Mouse (Mus musculus): Measurements from ENCODE around the gene Prkcb. TPM values are rescaled to one million over a fixed set of nuclear protein-coding genes. Genes with fewer than 3 reads are reported as not detected.
A peak's percentile ranks its signal among the peaks of the same experiment; 100 is the strongest.

The Prkcb gene
- total RNA-seq, 2 experiments from 2014 or later = 788 to 796 TPM

DNA sequence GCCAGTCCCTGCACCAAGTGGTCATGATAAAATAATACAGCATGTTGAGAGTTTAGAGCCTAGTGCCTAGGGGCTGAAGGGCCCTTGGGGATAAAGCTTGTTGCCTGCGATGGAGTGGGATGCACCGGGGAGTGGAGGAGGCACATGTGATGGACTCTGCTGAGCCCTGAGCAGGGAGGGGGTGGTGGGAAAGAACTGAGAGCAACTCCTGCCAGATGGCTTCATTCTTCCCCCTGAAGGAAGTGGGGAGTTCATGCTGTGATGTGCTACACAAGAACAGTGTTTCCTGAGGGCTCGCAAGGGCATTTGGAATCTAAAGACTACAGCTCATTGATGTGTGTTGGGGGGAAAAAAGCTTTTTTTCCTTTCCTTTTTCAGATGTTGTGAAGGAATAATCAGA is 49.5 kb downstream of the Prkcb start:
- no peak for DNase-seq (ENCODE audit: low spot score in 2 of 2)
- H3K27ac ChIP-seq = peak overlapping the region; percentile 21; the same call in 1 of the 2 replicates
- TF ChIP-seq CTCF (conservative IDR thresholded peaks at IDR 0.05) = no peak
- no peak overlapping the region for H3K4me3 ChIP-seq

- TF ChIP-seq CTCF (conservative IDR thresholded peaks at IDR 0.05) = no peak
- H3K27ac ChIP-seq = peak overlapping the region; percentile 21; the same call in 1 of the 2 replicates
- H3K4me3 ChIP-seq = no peak overlapping the region
- DNase-seq (ENCODE audit: low spot score in 2 of 2) = no peak
These were observed 50.9 kb downstream of the Prkcb start for GRCm38 (mm10) chr7:122339476-122339875.

- TF ChIP-seq CTCF (conservative IDR thresholded peaks at IDR 0.05) = peak; percentile 27
- no peak overlapping the region for H3K4me3 ChIP-seq
- H3K27ac ChIP-seq = peak overlapping the region; percentile 78
- no peak for DNase-seq (ENCODE audit: low spot score in 2 of 2)
These were observed 53.3 kb downstream of the Prkcb start for GRCm38 (mm10) chr7:122341813-122342212.

DNA sequence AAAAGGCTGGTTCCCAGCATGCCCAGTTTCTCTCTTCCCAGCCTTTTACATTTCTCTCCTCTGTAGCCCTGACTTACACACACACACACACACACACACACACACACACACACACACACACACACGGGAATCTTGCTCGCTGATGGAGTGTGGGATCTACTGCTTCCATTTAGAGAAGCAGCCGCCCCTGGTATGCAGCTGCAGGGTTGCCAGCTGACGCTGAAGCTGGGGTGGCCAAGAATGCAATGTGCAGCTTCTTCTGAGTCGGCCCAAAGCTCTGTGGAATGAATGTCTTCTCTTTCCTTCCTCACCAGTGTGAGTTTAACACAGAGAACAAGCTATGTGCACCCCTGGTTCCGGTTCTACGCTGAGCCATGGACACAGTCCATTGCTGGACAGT is 56.1 kb downstream of the Prkcb start:
- Histone ChIP-seq H3K4me3 (no peak overlapping the region), H3K27ac (peak overlapping the region; percentile 72)
- no peak for DNase-seq (ENCODE audit: low spot score in 2 of 2)
- no peak for TF ChIP-seq CTCF (conservative IDR thresholded peaks at IDR 0.05)

DNA sequence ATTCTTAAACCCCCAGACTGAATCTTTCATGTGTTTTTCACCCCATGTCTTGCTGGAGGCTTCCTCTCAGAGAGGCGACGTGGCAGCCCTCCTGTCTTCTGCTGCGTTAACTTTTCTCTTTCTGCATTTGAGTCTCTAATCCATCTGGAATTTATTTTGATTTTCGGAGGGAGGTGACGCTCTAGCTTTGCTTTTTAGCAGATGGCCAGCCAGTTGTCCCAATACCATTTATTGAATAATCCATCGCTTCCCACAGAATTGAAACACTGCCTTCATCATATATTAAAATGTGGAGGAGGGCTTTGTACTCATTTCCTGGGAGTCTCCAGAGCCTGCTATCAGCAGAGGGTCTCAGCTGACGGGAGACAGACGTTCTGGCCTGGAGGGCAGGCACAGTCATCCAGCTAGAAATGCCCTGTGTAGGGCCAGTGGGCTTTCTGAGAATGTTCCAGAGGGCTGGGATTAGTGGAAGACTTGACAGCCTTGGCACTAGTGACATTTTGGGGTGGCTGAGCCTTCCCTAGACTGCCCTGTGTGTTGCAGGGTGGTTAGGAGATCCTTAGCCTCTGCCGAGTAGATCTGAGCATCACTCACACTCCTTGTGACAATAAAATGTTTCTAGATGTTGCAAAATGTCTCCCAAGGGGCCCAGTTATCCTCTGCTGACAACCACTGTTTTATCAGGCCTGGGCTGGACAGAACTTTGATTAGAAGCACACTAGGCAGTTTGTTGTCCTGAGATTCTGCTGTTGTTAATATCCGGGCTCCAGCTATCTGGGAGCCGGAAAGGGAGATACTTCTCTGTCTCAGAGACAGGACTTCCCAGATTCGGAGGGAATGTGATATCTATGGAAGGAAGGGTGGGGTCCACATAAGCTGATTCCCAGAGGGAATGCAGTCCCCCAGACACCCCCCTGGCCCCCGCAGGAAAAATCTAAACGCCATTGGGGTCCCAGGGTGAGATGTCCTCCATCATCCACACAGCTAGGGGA is 58.0 kb downstream of the Prkcb start:
- peak overlapping the region; percentile 83 for H3K27ac ChIP-seq
- DNase-seq (ENCODE audit: low spot score in 2 of 2) = peak in 1 of 2 experiments; percentile 68
- no peak for TF ChIP-seq CTCF (conservative IDR thresholded peaks at IDR 0.05)
- H3K4me3 ChIP-seq = no peak overlapping the region

DNA sequence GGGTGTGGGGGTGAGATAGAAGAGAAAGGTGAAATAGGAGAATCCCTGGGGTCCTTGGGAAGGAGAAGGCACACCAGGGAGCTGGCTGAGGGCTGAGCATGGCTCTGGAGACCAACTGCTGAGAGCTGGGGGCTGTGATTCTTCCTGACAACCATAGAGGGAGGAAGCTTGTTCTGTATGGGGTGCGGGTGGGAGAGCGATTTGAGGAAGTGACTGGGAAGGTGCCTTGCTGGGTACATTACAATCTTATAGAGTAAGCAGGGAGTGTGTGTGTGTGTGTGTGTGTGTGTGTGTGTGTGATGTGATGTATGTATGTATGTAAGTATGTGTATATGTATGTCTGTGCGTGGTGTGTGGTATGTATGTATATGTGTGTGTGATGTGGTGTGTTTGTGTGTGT is 58.9 kb downstream of the Prkcb start:
- peak overlapping the region; percentile 83 for H3K27ac ChIP-seq
- DNase-seq (ENCODE audit: low spot score in 2 of 2) = no peak
- peak; percentile 15; the same call in 1 of the 2 replicates for TF ChIP-seq CTCF (conservative IDR thresholded peaks at IDR 0.05)
- H3K4me3 ChIP-seq = no peak overlapping the region

DNA sequence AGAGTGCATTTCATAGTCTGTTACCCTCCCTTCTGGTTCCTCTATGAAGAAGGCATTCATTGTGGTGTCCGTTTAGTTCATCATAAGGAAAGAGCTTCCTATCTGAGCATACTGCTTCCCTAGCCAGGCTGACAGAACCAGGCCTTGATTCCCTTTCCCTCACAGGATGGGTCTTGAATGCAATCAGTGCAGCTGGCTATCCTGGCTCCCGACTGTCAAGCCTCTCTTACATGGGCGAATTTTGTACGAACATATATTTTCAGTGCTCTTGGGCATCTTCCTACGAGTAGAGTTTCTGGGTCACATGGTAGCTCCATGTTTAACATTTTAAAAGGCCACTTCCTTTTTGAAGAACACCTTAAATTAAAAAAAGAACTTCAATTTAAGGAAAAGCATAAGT is 61.4 kb downstream of the Prkcb start:
- Histone ChIP-seq H3K4me3 (no peak overlapping the region), H3K27ac (no peak overlapping the region)
- no peak for TF ChIP-seq CTCF (conservative IDR thresholded peaks at IDR 0.05)
- no peak for DNase-seq (ENCODE audit: low spot score in 2 of 2)

GRCm38 (mm10) chr7:122350741-122351140 is 62.2 kb downstream of the Prkcb start:
- peak overlapping the region; percentile 28; the same call in 1 of the 2 replicates for H3K27ac ChIP-seq
- TF ChIP-seq CTCF (conservative IDR thresholded peaks at IDR 0.05) = no peak
- no peak overlapping the region for H3K4me3 ChIP-seq
- no peak for DNase-seq (ENCODE audit: low spot score in 2 of 2)

GRCm38 (mm10) chr7:122351816-122352215 is 63.3 kb downstream of the Prkcb start:
- no peak overlapping the region for H3K4me3 ChIP-seq
- DNase-seq (ENCODE audit: low spot score in 2 of 2) = no peak
- no peak for TF ChIP-seq CTCF (conservative IDR thresholded peaks at IDR 0.05)
- peak overlapping the region; percentile 28; the same call in 1 of the 2 replicates for H3K27ac ChIP-seq

- Histone ChIP-seq H3K4me3 (no peak overlapping the region), H3K27ac (peak overlapping the region; percentile 10; the same call in 1 of the 2 replicates)
- no peak for TF ChIP-seq CTCF (conservative IDR thresholded peaks at IDR 0.05)
- DNase-seq (ENCODE audit: low spot score in 2 of 2) = no peak
These were observed 64.2 kb downstream of the Prkcb start for GRCm38 (mm10) chr7:122352566-122353277.

DNA sequence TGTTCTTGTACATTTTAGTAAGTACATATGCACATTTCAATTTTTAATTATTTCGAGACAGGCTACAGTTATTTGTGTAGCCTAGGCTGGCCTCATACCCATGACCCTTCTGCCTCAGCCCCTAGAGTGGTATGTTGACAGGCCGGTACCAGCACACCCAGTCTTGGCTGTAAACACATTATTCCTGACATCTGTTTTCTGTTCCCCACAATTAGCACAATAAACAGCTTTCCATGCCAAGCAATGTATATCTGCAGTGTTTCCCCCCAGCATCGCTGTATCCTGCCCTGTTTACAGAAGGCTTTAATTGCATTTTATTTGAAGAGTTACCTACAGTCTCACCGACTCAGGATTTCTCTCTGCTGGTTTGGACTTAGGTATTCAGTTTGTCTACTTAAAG is 64.8 kb downstream of the Prkcb start:
- no peak for TF ChIP-seq CTCF (conservative IDR thresholded peaks at IDR 0.05)
- Histone ChIP-seq H3K4me3 (no peak overlapping the region), H3K27ac (no peak overlapping the region)
- DNase-seq (ENCODE audit: low spot score in 2 of 2) = no peak

DNA sequence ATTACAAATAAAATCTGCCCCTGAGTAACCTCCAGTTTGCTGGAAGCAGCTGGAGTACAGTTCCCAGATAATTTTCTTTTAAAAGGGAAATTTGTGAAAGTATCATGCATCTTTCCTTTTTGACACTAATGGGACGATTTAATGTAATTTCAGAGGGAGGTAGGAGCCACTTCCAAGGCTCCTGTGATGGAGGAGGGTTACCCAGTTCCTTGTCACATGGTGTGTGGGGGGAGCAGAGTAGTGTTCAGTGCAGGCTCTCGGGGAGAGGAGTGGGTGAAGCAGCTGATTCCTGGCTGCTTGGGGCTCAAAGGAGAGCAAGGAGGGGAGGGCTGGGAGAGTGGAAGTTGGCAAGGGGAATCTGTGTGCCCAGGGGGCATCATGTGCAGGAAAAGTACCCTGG is 68.4 kb downstream of the Prkcb start:
- Histone ChIP-seq H3K4me3 (no peak overlapping the region), H3K27ac (peak overlapping the region; percentile 55; the same call in 1 of the 2 replicates)
- no peak for TF ChIP-seq CTCF (conservative IDR thresholded peaks at IDR 0.05)
- no peak for DNase-seq (ENCODE audit: low spot score in 2 of 2)

DNA sequence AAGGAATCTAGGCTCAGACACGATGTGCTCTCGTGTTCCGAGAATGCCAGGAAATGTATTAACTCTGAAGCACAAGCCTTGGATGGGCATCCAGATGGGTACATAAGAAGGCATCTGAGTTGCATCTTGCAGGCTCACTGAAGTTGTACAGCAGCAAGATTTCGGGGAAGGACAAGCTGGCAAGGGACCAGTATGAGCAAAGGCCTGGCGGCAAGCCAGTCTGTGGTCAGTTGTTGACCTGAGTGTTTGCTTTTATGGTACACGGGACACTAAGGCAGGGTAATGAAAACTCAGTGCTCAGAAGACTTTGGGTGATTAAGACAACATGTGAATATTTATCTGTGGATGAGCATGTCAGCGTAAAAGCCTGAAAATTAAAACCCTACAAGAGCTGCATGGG is 69.3 kb downstream of the Prkcb start:
- Histone ChIP-seq H3K27ac (0 out of 2 replicates have a peak overlapping the region, but pooled peaks have one; percentile 55), H3K4me3 (no peak overlapping the region)
- TF ChIP-seq CTCF (conservative IDR thresholded peaks at IDR 0.05) = no peak
- no peak for DNase-seq (ENCODE audit: low spot score in 2 of 2)
